Mouse (Mus musculus) hindbrain, embryonic 16.5 days (tissue): Measurements from ENCODE around the gene Furin. TPM values are rescaled to one million over a fixed set of nuclear protein-coding genes. Genes with fewer than 3 reads are reported as not detected.

Source experiments
- ATAC-seq: fragments of 200-750 bp; cut with Nextera tagmentation; 2 replicates; pipeline ENCODE4 v1.8.0; 2017; ENCODE audit warnings: moderate TSS enrichment, moderate library complexity
- H3K27ac ChIP-seq: fragments of 300-500 bp; sonication (generic); 2 replicates; pipeline ENCODE4 v1.5.1; 2014; ENCODE audit warnings: low read depth, mild to moderate bottlenecking, control low read depth, low read length, moderate library complexity
- H3K27me3 ChIP-seq: fragments of 300-500 bp; sonication (generic); replicated peaks from 2 replicates; pipeline ENCODE4 v1.6.1; 2014; ENCODE audit warnings: low read length; ENCODE audit not compliant: control insufficient read depth, insufficient read depth
- H3K36me3 ChIP-seq: fragments of 300-500 bp; sonication (generic); 2 replicates; pipeline ENCODE4 v1.6.1; 2014; ENCODE audit warnings: mild to moderate bottlenecking, low read length, moderate library complexity, mixed read lengths; ENCODE audit not compliant: control insufficient read depth, insufficient read depth
- H3K4me1 ChIP-seq: fragments of 300-500 bp; sonication (generic); 2 replicates; pipeline ENCODE4 v1.6.1; 2014; ENCODE audit warnings: low read depth, low read length; ENCODE audit not compliant: control insufficient read depth, insufficient read depth
- H3K4me2 ChIP-seq: fragments of 300-500 bp; sonication (generic); 2 replicates; pipeline ENCODE4 v1.6.1; 2014; ENCODE audit warnings: mild to moderate bottlenecking, low read length, control low read depth, moderate library complexity
- H3K4me3 ChIP-seq: fragments of 300-500 bp; sonication (generic); 2 replicates; pipeline ENCODE4 v1.5.1; 2014; ENCODE audit warnings: mild to moderate bottlenecking, low read length, control low read depth, moderate library complexity
- H3K9ac ChIP-seq: fragments of 300-500 bp; sonication (generic); 2 replicates; pipeline ENCODE4 v1.6.1; 2014; ENCODE audit warnings: low read depth, mild to moderate bottlenecking, control low read depth, low read length, moderate library complexity
- H3K9me3 ChIP-seq: fragments of 300-500 bp; sonication (generic); 2 replicates; pipeline ENCODE4 v1.6.1; 2014; ENCODE audit warnings: mild to moderate bottlenecking, low read length, moderate library complexity; ENCODE audit not compliant: control insufficient read depth
- WGBS: fragments of 180-500 bp; shearing (Covaris S2); extraction: QIAGEN DNeasy Blood & Tissue Kit; methylation state at CpG from one replicate; pipeline ENCODE4 v1.1.7; 2014; 5-methylcytosine and 5-hydroxymethylcytosine counted together
- polyA plus RNA-seq: library from polyadenylated mRNA; unstranded; fragments of >200 nt; fragmentation: Nextera tagmentation; extraction: Ambion mirVana; gene quantifications from 2 replicates; pipeline ENCODE4 v1.2.1, GENCODE M21; 2015

The Furin gene
- polyA plus RNA-seq, 1 experiment from 2014 or later: 3.9 TPM

- no peaks in the 10 kb centered on the region for H3K27me3 ChIP-seq
- WGBS: 71% methylated on average over 3 of the region's 3 CpGs
- ATAC-seq: no peak
These were observed 14.0 kb upstream of the Furin start for GRCm38 (mm10) chr7:80419278-80419677.

GRCm38 (mm10) chr7:80418036-80418435, 12.8 kb upstream of the Furin start:
- Histone ChIP-seq H3K4me2 (no peak overlapping the region), H3K9me3 (no peaks in the 10 kb centered on the region), H3K27me3 (no peaks in the 10 kb centered on the region), H3K4me3 (no peak overlapping the region), H3K4me1 (no peaks in the 10 kb centered on the region), H3K27ac (no peak overlapping the region), H3K9ac (no peak overlapping the region), H3K36me3 (no peaks in the 10 kb centered on the region)
- WGBS: 73% methylated on average over 3 of the region's 3 CpGs
- ATAC-seq: no peak

More at GRCm38 (mm10) chr7:80419278-80419677, 14.0 kb upstream of the Furin start:
- Histone ChIP-seq H3K9ac (no peak overlapping the region), H3K4me1 (no peaks in the 10 kb centered on the region), H3K4me3 (no peak overlapping the region), H3K36me3 (no peaks in the 10 kb centered on the region), H3K27ac (no peak overlapping the region), H3K9me3 (no peaks in the 10 kb centered on the region), H3K4me2 (no peak overlapping the region)

- no peak for ATAC-seq
- no peaks in the 10 kb centered on the region for H3K27me3 ChIP-seq
These were observed 12.4 kb upstream of the Furin start for GRCm38 (mm10) chr7:80417601-80418000.

GRCm38 (mm10) chr7:80416969-80417368, 11.7 kb upstream of the Furin start:
- Histone ChIP-seq H3K9ac (no peak overlapping the region), H3K4me3 (no peak overlapping the region), H3K4me2 (no peak overlapping the region), H3K36me3 (no peaks in the 10 kb centered on the region), H3K27me3 (no peaks in the 10 kb centered on the region), H3K4me1 (no peaks in the 10 kb centered on the region), H3K27ac (no peak overlapping the region), H3K9me3 (no peaks in the 10 kb centered on the region)
- no peak for ATAC-seq
- 87% methylated on average over 7 of the region's 7 CpGs for WGBS

More at GRCm38 (mm10) chr7:80417601-80418000, 12.4 kb upstream of the Furin start:
- H3K9ac ChIP-seq: no peak overlapping the region
- H3K4me1 ChIP-seq: no peaks in the 10 kb centered on the region
- H3K27ac ChIP-seq: no peak overlapping the region
- no peak overlapping the region for H3K4me2 ChIP-seq
- H3K4me3 ChIP-seq: no peak overlapping the region
- no peaks in the 10 kb centered on the region for H3K9me3 ChIP-seq
- no peaks in the 10 kb centered on the region for H3K36me3 ChIP-seq

- Histone ChIP-seq H3K4me3 (no peak overlapping the region), H3K4me2 (no peak overlapping the region), H3K9ac (no peak overlapping the region), H3K27ac (no peak overlapping the region), H3K27me3 (no peaks in the 10 kb centered on the region), H3K9me3 (no peaks in the 10 kb centered on the region), H3K4me1 (no peaks in the 10 kb centered on the region), H3K36me3 (no peaks in the 10 kb centered on the region)
- 86% methylated on average over 7 of the region's 7 CpGs for WGBS
- no peak for ATAC-seq
These were observed 9.1 kb upstream of the Furin start for GRCm38 (mm10) chr7:80414303-80414855.

GRCm38 (mm10) chr7:80413512-80414302, 8.5 kb upstream of the Furin start:
- H3K9me3 ChIP-seq: no peaks in the 10 kb centered on the region
- H3K27me3 ChIP-seq: no peaks in the 10 kb centered on the region
- 79% methylated on average over 9 of the region's 9 CpGs for WGBS
- ATAC-seq: peak; percentile 60; the same call in 1 of the 2 replicates
- H3K36me3 ChIP-seq: no peaks in the 10 kb centered on the region
- H3K27ac ChIP-seq: no peak overlapping the region
- H3K4me1 ChIP-seq: no peaks in the 10 kb centered on the region
- H3K4me3 ChIP-seq: no peak overlapping the region
- no peak overlapping the region for H3K4me2 ChIP-seq
- no peak overlapping the region for H3K9ac ChIP-seq

GRCm38 (mm10) chr7:80412781-80413180, 7.5 kb upstream of the Furin start:
- H3K27ac ChIP-seq: no peak overlapping the region
- no peaks in the 10 kb centered on the region for H3K9me3 ChIP-seq
- H3K4me2 ChIP-seq: no peak overlapping the region
- H3K9ac ChIP-seq: no peak overlapping the region
- no peaks in the 10 kb centered on the region for H3K4me1 ChIP-seq
- no peak for ATAC-seq
- H3K36me3 ChIP-seq: no peaks in the 10 kb centered on the region
- H3K27me3 ChIP-seq: no peaks in the 10 kb centered on the region
- no peak overlapping the region for H3K4me3 ChIP-seq
- WGBS: 70% methylated on average over 5 of the region's 5 CpGs

- Histone ChIP-seq H3K9me3 (no peaks in the 10 kb centered on the region), H3K27me3 (no peaks in the 10 kb centered on the region), H3K9ac (no peak overlapping the region), H3K36me3 (no peaks in the 10 kb centered on the region), H3K4me1 (no peaks in the 10 kb centered on the region), H3K4me2 (no peak overlapping the region), H3K4me3 (no peak overlapping the region), H3K27ac (no peak overlapping the region)
- ATAC-seq: no peak
- WGBS: 63% methylated on average over 10 of the region's 10 CpGs
These were observed 7.0 kb upstream of the Furin start for GRCm38 (mm10) chr7:80412279-80412678.

- no peak for ATAC-seq
- 80% methylated on average over 9 of the region's 9 CpGs for WGBS
- no peaks in the 10 kb centered on the region for H3K36me3 ChIP-seq
These were observed 5.1 kb upstream of the Furin start for GRCm38 (mm10) chr7:80410380-80410779.

More at GRCm38 (mm10) chr7:80410380-80410779, 5.1 kb upstream of the Furin start:
- Histone ChIP-seq H3K27ac (no peak overlapping the region), H3K4me2 (no peak overlapping the region), H3K4me3 (no peak overlapping the region), H3K27me3 (no peaks in the 10 kb centered on the region), H3K4me1 (no peaks in the 10 kb centered on the region), H3K9ac (no peak overlapping the region), H3K9me3 (no peaks in the 10 kb centered on the region)
